Mouse (Mus musculus) Muller cell, postnatal 12 days (primary cell): ENCODE data around the gene Thsd4.

Experiments used
- DNase-seq: peaks from one replicate; pipeline ENCODE4 v3.0.0-alpha.2; 2015; ENCODE audit errors: inconsistent ontology term

The Thsd4 gene

GRCm38 (mm10) chr9:60151897-60152627, 369.8 kb downstream of the Thsd4 start:
- DNase-seq = no peak

- DNase-seq = no peak
Measured at GRCm38 (mm10) chr9:60150511-60150910, 371.3 kb downstream of the Thsd4 start.

- no peak for DNase-seq
Measured at GRCm38 (mm10) chr9:60148988-60149387, 372.9 kb downstream of the Thsd4 start.

- no peak for DNase-seq
Measured at GRCm38 (mm10) chr9:60147401-60147800, 374.4 kb downstream of the Thsd4 start.

- no peak for DNase-seq
Measured at GRCm38 (mm10) chr9:60143816-60144215, 378.0 kb downstream of the Thsd4 start.

GRCm38 (mm10) chr9:60141081-60141514, 380.7 kb downstream of the Thsd4 start:
- DNase-seq = no peak

- no peak for DNase-seq
Measured at GRCm38 (mm10) chr9:60140411-60140810, 381.4 kb downstream of the Thsd4 start.

GRCm38 (mm10) chr9:60139446-60139845, 382.4 kb downstream of the Thsd4 start:
- no peak for DNase-seq

- no peak for DNase-seq
Measured at GRCm38 (mm10) chr9:60129235-60129991, 392.4 kb downstream of the Thsd4 start.

GRCm38 (mm10) chr9:60126961-60127360, 394.9 kb downstream of the Thsd4 start:
- DNase-seq = peak; percentile 19

GRCm38 (mm10) chr9:60124102-60124501, 397.7 kb downstream of the Thsd4 start:
- DNase-seq = no peak

- DNase-seq = no peak
Measured at GRCm38 (mm10) chr9:60123066-60123465, 398.8 kb downstream of the Thsd4 start.

GRCm38 (mm10) chr9:60119846-60120245, 402.0 kb downstream of the Thsd4 start:
- DNase-seq = peak; percentile 10

GRCm38 (mm10) chr9:60117831-60118230, 404.0 kb downstream of the Thsd4 start:
- DNase-seq = no peak

GRCm38 (mm10) chr9:60115711-60116247, 406.1 kb downstream of the Thsd4 start:
- DNase-seq = no peak

GRCm38 (mm10) chr9:60115306-60115705, 406.5 kb downstream of the Thsd4 start:
- no peak for DNase-seq

- no peak for DNase-seq
Measured at GRCm38 (mm10) chr9:60110200-60110599, 411.6 kb downstream of the Thsd4 start.

- DNase-seq = peak; percentile 10
Measured at GRCm38 (mm10) chr9:60106683-60107082, 415.2 kb downstream of the Thsd4 start.

GRCm38 (mm10) chr9:60106106-60106505, 415.7 kb downstream of the Thsd4 start:
- peak; percentile 58 for DNase-seq

- no peak for DNase-seq
Measured at GRCm38 (mm10) chr9:60094211-60094610, 427.6 kb downstream of the Thsd4 start.

- DNase-seq = no peak
Measured at GRCm38 (mm10) chr9:60092428-60092827, 429.4 kb downstream of the Thsd4 start.

- peak; percentile 67 for DNase-seq
Measured at GRCm38 (mm10) chr9:60089441-60089840, 432.4 kb downstream of the Thsd4 start.

GRCm38 (mm10) chr9:60088101-60088500, 433.7 kb downstream of the Thsd4 start:
- DNase-seq = no peak
